Mouse (Mus musculus): ENCODE measurements at regions not wholly inside any gene's neighbourhood (a gene's known extent, or its start where the extent isn't known, plus 50 kb on each side); places are given as distances from the start of the nearest gene placed in this dataset.

- no peaks in the 10 kb centered on the region for H3K36me3 ChIP-seq (ENCODE audit: control insufficient read depth, insufficient read depth, low read length)
- 46% methylated on average over 8 of the region's 8 CpGs for WGBS
- ATAC-seq (ENCODE audit: low FRiP score, low TSS enrichment) (peak; percentile 87), DNase-seq (ENCODE audit: low spot score) (peak; percentile 48)
- no peak overlapping the region for H3K4me3 ChIP-seq (ENCODE audit: low read depth, low read length)
- no peak overlapping the region for H3K9ac ChIP-seq (ENCODE audit: low read length)
- H3K4me1 ChIP-seq (replicated peaks; ENCODE audit: control insufficient read depth, insufficient read depth), result peaks cover 2% of the 10 kb centered on the region; the same call in 1 of the 2 replicates
- H3K9me3 ChIP-seq (ENCODE audit: control insufficient read depth, low read length), result no peaks in the 10 kb centered on the region
- TF ChIP-seq CTCF (IDR thresholded peaks at IDR 0.05; ENCODE audit: low read depth), result no peak
- H3K27ac ChIP-seq (replicated peaks), result peak overlapping the region; percentile 81
- no peaks in the 10 kb centered on the region for H3K27me3 ChIP-seq (ENCODE audit: control insufficient read depth, insufficient read depth, low read length)
- H3K4me2 ChIP-seq (replicated peaks; ENCODE audit: low read depth), result no peak overlapping the region
These were observed 53.0 kb upstream of the Shb start for GRCm38 (mm10) chr4:45585188-45585820.

DNA sequence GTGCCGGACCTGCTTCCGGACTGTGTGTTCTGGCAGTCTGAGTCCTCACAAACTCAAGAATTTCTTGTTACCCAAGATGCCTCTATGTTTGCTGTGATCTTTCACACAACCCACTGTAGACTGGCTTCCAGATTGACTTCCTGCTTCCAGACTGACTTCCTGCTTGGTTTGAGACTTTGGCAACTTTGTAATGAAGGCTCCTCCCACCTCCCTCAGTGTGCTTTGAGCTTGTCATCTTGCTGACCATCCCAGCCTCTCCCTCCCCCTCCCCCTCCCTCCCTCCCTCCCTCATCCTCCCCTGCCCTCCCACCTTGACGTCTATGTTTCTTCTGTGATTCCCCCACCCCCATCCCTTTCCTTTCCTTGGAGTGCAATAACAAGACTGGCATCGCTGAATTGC, 51.7 kb upstream of the Shb start:
- Histone ChIP-seq H3K27ac (replicated peaks) (no peak overlapping the region), H3K9ac (ENCODE audit: low read length) (no peak overlapping the region), H3K4me2 (replicated peaks; ENCODE audit: low read depth) (no peak overlapping the region), H3K27me3 (ENCODE audit: control insufficient read depth, insufficient read depth, low read length) (no peaks in the 10 kb centered on the region), H3K4me3 (ENCODE audit: low read depth, low read length) (no peak overlapping the region), H3K9me3 (ENCODE audit: control insufficient read depth, low read length) (no peaks in the 10 kb centered on the region), H3K4me1 (replicated peaks; ENCODE audit: control insufficient read depth, insufficient read depth) (peaks cover 2% of the 10 kb centered on the region), H3K36me3 (ENCODE audit: control insufficient read depth, insufficient read depth, low read length) (no peaks in the 10 kb centered on the region)
- DNase-seq (ENCODE audit: low spot score) (no peak), ATAC-seq (ENCODE audit: low FRiP score, low TSS enrichment) (no peak)
- WGBS, result 59% methylated on average over 4 of the region's 4 CpGs
- no peak for TF ChIP-seq CTCF (IDR thresholded peaks at IDR 0.05; ENCODE audit: low read depth)
- no peak for TF ChIP-seq EP300 (optimal IDR thresholded peaks at IDR 0.05)

DNA sequence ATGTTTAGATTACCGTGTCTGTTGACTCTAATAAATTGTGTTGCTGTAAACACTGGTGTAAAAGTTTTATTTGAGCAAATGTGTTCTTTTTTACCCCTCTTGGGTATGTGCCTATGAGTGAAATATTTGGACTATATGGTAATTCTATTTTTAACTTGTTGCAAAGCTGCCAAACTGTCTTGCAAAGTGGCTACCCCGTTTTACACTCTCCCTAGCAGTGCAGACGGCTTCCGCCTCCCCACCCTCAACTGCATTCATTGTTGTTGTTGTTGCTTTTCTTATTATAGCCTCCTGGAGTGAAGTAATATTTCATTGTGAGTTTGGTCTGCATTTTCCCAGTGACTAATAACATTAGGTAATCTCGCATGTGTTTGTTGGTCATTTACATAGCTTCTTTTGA, 50.2 kb upstream of the Shb start:
- no peak for DNase-seq (ENCODE audit: low spot score)
- no peak overlapping the region for H3K27ac ChIP-seq (replicated peaks)
- H3K4me3 ChIP-seq (ENCODE audit: low read depth, low read length), result no peak overlapping the region
- no peak for ATAC-seq (ENCODE audit: low FRiP score, low TSS enrichment)
- H3K36me3 ChIP-seq (ENCODE audit: control insufficient read depth, insufficient read depth, low read length), result no peaks in the 10 kb centered on the region
- H3K9ac ChIP-seq (ENCODE audit: low read length), result no peak overlapping the region
- TF ChIP-seq EP300 (optimal IDR thresholded peaks at IDR 0.05), result no peak
- no peak for TF ChIP-seq CTCF (IDR thresholded peaks at IDR 0.05; ENCODE audit: low read depth)
- peaks cover 2% of the 10 kb centered on the region for H3K4me1 ChIP-seq (replicated peaks; ENCODE audit: control insufficient read depth, insufficient read depth)
- H3K9me3 ChIP-seq (ENCODE audit: control insufficient read depth, low read length), result no peaks in the 10 kb centered on the region
- H3K27me3 ChIP-seq (ENCODE audit: control insufficient read depth, insufficient read depth, low read length), result no peaks in the 10 kb centered on the region
- no peak overlapping the region for H3K4me2 ChIP-seq (replicated peaks; ENCODE audit: low read depth)
- WGBS, result 43% methylated on average over 5 of the region's 5 CpGs

Measured in stomach, postnatal 0 days (tissue).